Mouse (Mus musculus): Measurements from ENCODE around the gene Mettl7b. TPM values are rescaled to one million over a fixed set of nuclear protein-coding genes. Genes with fewer than 3 reads are reported as not detected.

The Mettl7b gene
- polyA plus RNA-seq, 2 experiments, result 0.21 to 0.24 TPM

DNA sequence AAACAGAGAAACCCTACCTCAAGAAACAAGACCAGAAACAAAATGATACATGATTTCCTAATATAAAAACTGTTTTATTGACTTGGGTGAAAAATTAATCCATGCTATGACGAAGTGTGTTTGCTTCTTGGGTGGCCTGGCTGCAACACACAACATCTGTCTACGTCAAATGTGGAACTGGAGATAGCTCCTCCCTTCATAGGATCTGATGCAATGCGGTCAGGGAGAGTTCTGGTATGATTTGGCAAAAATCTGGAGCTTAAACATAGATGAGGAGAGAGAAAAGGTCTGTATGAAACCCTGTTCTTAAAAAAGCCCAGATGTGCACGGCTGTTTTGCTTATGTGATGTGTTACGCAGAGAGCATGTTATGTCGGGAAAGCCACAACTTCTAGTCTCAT lies 5.1 kb upstream of the Mettl7b start:
- H3K36me3 ChIP-seq (ENCODE audit: control insufficient read depth, insufficient read depth, low read length), result no peaks in the 10 kb centered on the region
- H3K27ac ChIP-seq (replicated peaks; ENCODE audit: low read depth, low read length), result no peak overlapping the region
- no peak overlapping the region for H3K4me3 ChIP-seq (replicated peaks; ENCODE audit: low read length)
- no peaks in the 10 kb centered on the region for H3K4me1 ChIP-seq (ENCODE audit: control insufficient read depth, insufficient read depth, low read length)
- H3K4me2 ChIP-seq (replicated peaks; ENCODE audit: low read depth, low read length, severe bottlenecking), result no peak overlapping the region
- WGBS, result 79% methylated on average over 6 of the region's 6 CpGs
- H3K27me3 ChIP-seq (ENCODE audit: control insufficient read depth, insufficient read depth, low read length), result no peaks in the 10 kb centered on the region
- H3K9me3 ChIP-seq (ENCODE audit: control insufficient read depth, low read length), result no peaks in the 10 kb centered on the region
- ATAC-seq (ENCODE audit: low FRiP score, low read depth) (no peak), DNase-seq (ENCODE audit: low spot score) (no peak)
- H3K9ac ChIP-seq (ENCODE audit: low read depth, low read length, severe bottlenecking), result no peak overlapping the region
- TF ChIP-seq POLR2A (IDR thresholded peaks at IDR 0.05; ENCODE audit: borderline replicate concordance, extremely low read depth, insufficient read depth, insufficient read length), result no peak

DNA sequence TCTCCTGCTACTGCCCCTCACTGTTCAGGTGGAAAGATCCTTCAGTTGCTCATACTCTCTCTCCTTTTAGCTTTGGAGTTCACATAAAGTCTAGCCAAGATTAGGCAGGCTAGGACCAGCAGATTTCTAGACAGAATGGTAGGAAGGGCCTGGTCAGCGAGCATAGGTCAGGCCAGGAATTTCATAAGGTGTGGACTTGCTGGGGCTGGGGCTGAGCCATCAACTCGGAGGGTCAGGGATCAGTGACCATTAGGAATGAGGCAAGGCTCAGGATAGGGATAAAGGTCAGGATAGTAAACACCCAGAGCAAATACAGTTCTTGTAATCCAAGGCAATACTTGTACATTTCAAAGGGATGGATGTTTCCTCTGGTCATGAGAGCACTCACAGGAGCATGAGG lies 4.2 kb upstream of the Mettl7b start:
- no peaks in the 10 kb centered on the region for H3K36me3 ChIP-seq (ENCODE audit: control insufficient read depth, insufficient read depth, low read length)
- WGBS, result 71% methylated on average over 2 of the region's 2 CpGs

DNA sequence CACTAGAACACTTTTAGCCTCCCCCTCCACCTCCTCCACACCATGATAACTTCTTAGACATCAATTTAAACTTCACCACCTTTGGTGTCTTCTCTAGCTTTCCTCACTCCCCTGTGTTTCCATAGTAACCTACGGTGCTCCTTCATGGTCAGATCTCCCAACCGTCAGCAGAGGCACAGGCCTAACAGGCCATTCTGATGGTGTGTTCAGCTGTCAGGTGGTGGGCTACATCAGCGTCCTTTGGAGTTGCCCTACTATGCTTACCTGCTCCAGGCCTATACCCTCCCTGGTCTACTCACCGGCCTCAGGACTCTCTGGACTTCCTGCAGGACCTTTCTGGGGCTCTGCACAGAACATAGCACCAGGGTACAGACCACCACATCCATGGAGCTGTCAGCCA lies 646 bp downstream of the Mettl7b start:
- Histone ChIP-seq H3K4me2 (replicated peaks; ENCODE audit: low read depth, low read length, severe bottlenecking) (no peak overlapping the region), H3K9me3 (ENCODE audit: control insufficient read depth, low read length) (no peaks in the 10 kb centered on the region), H3K27ac (replicated peaks; ENCODE audit: low read depth, low read length) (no peak overlapping the region), H3K27me3 (ENCODE audit: control insufficient read depth, insufficient read depth, low read length) (no peaks in the 10 kb centered on the region), H3K4me3 (replicated peaks; ENCODE audit: low read length) (no peak overlapping the region), H3K36me3 (ENCODE audit: control insufficient read depth, insufficient read depth, low read length) (no peaks in the 10 kb centered on the region), H3K4me1 (ENCODE audit: control insufficient read depth, insufficient read depth, low read length) (no peaks in the 10 kb centered on the region), H3K9ac (ENCODE audit: low read depth, low read length, severe bottlenecking) (no peak overlapping the region)
- 77% methylated on average over 4 of the region's 4 CpGs for WGBS
- TF ChIP-seq POLR2A (IDR thresholded peaks at IDR 0.05; ENCODE audit: borderline replicate concordance, extremely low read depth, insufficient read depth, insufficient read length), result no peak
- DNase-seq (ENCODE audit: low spot score), result no peak
- no peak for ATAC-seq (ENCODE audit: low FRiP score, low read depth)

More for the DNA sequence above, 4.2 kb upstream of the Mettl7b start:
- no peak overlapping the region for H3K27ac ChIP-seq (replicated peaks; ENCODE audit: low read depth, low read length)
- H3K27me3 ChIP-seq (ENCODE audit: control insufficient read depth, insufficient read depth, low read length), result no peaks in the 10 kb centered on the region
- no peak overlapping the region for H3K4me3 ChIP-seq (replicated peaks; ENCODE audit: low read length)
- ATAC-seq (ENCODE audit: low FRiP score, low read depth) (no peak), DNase-seq (ENCODE audit: low spot score) (no peak)
- no peak overlapping the region for H3K9ac ChIP-seq (ENCODE audit: low read depth, low read length, severe bottlenecking)
- no peak overlapping the region for H3K4me2 ChIP-seq (replicated peaks; ENCODE audit: low read depth, low read length, severe bottlenecking)
- no peaks in the 10 kb centered on the region for H3K4me1 ChIP-seq (ENCODE audit: control insufficient read depth, insufficient read depth, low read length)
- no peak for TF ChIP-seq POLR2A (IDR thresholded peaks at IDR 0.05; ENCODE audit: borderline replicate concordance, extremely low read depth, insufficient read depth, insufficient read length)
- no peaks in the 10 kb centered on the region for H3K9me3 ChIP-seq (ENCODE audit: control insufficient read depth, low read length)

DNA sequence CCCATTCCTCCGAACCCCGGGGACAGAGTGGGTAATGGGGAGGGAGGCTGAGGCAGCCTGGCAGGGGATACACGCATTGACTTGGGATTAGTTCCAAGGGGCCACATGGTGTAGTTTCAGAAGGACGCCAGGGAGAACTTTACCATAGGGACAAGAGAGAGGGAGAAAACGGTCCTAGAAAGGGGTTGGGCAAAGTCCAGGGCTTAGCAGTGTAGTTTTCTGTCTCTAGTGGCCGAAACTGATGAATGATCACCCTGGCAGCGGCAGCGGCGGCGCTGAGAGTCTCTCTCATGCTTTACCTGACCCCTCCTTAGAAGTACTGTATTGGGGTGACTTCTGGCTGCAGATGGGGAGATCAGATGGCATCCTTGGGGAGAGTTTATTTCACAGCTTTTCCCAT lies 2.4 kb downstream of the Mettl7b start:
- H3K4me3 ChIP-seq (replicated peaks; ENCODE audit: low read length), result no peak overlapping the region
- ATAC-seq (ENCODE audit: low FRiP score, low read depth), result no peak
- no peak for TF ChIP-seq POLR2A (IDR thresholded peaks at IDR 0.05; ENCODE audit: borderline replicate concordance, extremely low read depth, insufficient read depth, insufficient read length)
- WGBS, result 79% methylated on average over 10 of the region's 10 CpGs
- H3K4me1 ChIP-seq (ENCODE audit: control insufficient read depth, insufficient read depth, low read length), result no peaks in the 10 kb centered on the region
- H3K27ac ChIP-seq (replicated peaks; ENCODE audit: low read depth, low read length), result no peak overlapping the region
- no peaks in the 10 kb centered on the region for H3K27me3 ChIP-seq (ENCODE audit: control insufficient read depth, insufficient read depth, low read length)
- H3K9me3 ChIP-seq (ENCODE audit: control insufficient read depth, low read length), result no peaks in the 10 kb centered on the region
- H3K9ac ChIP-seq (ENCODE audit: low read depth, low read length, severe bottlenecking), result no peak overlapping the region
- H3K36me3 ChIP-seq (ENCODE audit: control insufficient read depth, insufficient read depth, low read length), result no peaks in the 10 kb centered on the region
- no peak for DNase-seq (ENCODE audit: low spot score)
- no peak overlapping the region for H3K4me2 ChIP-seq (replicated peaks; ENCODE audit: low read depth, low read length, severe bottlenecking)

DNA sequence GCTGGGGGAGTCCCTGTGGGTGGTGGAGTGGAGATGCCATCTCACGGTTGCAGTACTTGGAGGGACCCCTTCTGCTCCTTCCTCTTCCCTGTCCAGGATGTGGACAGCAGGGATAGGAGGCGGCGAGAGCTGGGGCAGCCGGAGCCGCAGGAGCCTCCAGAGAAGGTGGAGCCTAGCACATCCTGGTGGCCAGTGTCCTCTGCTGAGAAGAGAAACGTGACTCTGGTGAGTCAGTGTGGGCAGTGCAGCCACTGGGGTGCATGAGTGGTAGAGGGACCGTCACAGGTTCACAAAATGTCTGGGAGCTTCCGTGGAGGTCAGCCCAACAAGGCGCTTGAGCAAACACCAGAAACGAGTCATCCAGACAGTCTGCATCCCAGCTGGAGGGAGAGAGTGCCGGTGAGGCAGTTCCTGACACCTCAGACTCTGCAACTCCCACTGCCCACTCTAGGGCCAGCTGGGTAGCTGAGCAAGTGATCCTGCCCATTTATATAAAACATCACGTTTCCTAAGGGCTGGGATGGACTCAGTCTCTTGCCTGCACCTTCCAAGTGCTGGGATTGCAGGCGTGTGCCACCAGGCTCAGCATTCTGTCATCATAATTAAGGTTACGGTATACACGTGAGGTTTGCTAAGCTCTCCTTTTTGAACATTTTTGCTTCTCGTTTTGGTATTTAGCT lies 10.4 kb downstream of the Mettl7b start:
- Histone ChIP-seq H3K4me1 (ENCODE audit: control insufficient read depth, insufficient read depth, low read length) (no peaks in the 10 kb centered on the region), H3K4me3 (replicated peaks; ENCODE audit: low read length) (no peak overlapping the region), H3K9me3 (ENCODE audit: control insufficient read depth, low read length) (no peaks in the 10 kb centered on the region), H3K27me3 (ENCODE audit: control insufficient read depth, insufficient read depth, low read length) (no peaks in the 10 kb centered on the region), H3K27ac (replicated peaks; ENCODE audit: low read depth, low read length) (no peak overlapping the region), H3K36me3 (ENCODE audit: control insufficient read depth, insufficient read depth, low read length) (no peaks in the 10 kb centered on the region), H3K9ac (ENCODE audit: low read depth, low read length, severe bottlenecking) (no peak overlapping the region), H3K4me2 (replicated peaks; ENCODE audit: low read depth, low read length, severe bottlenecking) (no peak overlapping the region)
- no peak for TF ChIP-seq POLR2A (IDR thresholded peaks at IDR 0.05; ENCODE audit: borderline replicate concordance, extremely low read depth, insufficient read depth, insufficient read length)
- WGBS, result 64% methylated on average over 16 of the region's 16 CpGs
- DNase-seq (ENCODE audit: low spot score), result no peak
- no peak for ATAC-seq (ENCODE audit: low FRiP score, low read depth)
